Mouse (Mus musculus): ENCODE results near the gene Gnat3. TPM values are rescaled to one million over a fixed set of nuclear protein-coding genes. Genes with fewer than 3 reads are reported as not detected.

Gnat3 gene
- polyA plus RNA-seq, 1 experiment from 2014 or later, result not detected

- H3K36me3 ChIP-seq (ENCODE audit: control insufficient read depth, insufficient read depth, low read length), result no peaks in the 10 kb centered on the region
- ATAC-seq (ENCODE audit: insufficient number of reproducible peaks, insufficient read depth, low FRiP score, low read depth), result no peak
- H3K9me3 ChIP-seq (ENCODE audit: control insufficient read depth, low read length), result no peaks in the 10 kb centered on the region
- 53% methylated on average over 1 of the region's 1 CpGs for WGBS
- H3K4me2 ChIP-seq (ENCODE audit: low read length), result no peak overlapping the region
- no peaks in the 10 kb centered on the region for H3K27me3 ChIP-seq (ENCODE audit: control insufficient read depth, insufficient read depth, low read length)
- no peaks in the 10 kb centered on the region for H3K4me1 ChIP-seq (ENCODE audit: control insufficient read depth in 2 of 2, insufficient read depth in 2 of 2, low read length in 2 of 2)
- H3K9ac ChIP-seq (ENCODE audit: low read length), result no peak overlapping the region
- no peak overlapping the region; a peak in 1 of 4 replicates for H3K27ac ChIP-seq (replicated peaks in 1 of 2; ENCODE audit: control insufficient read depth in 1 of 2, insufficient read depth in 1 of 2, low read depth in 2 of 2, low read length in 2 of 2)
- H3K4me3 ChIP-seq (ENCODE audit: control insufficient read depth in 1 of 2, insufficient read depth in 1 of 2, low read depth in 1 of 2, low read length in 2 of 2), result no peak overlapping the region
These were observed 24.0 kb upstream of the Gnat3 start for GRCm38 (mm10) chr5:17938170-17938939.

- Histone ChIP-seq H3K27me3 (ENCODE audit: control insufficient read depth, insufficient read depth, low read length) (no peaks in the 10 kb centered on the region), H3K36me3 (ENCODE audit: control insufficient read depth, insufficient read depth, low read length) (no peaks in the 10 kb centered on the region), H3K9me3 (ENCODE audit: control insufficient read depth, low read length) (no peaks in the 10 kb centered on the region), H3K4me3 (ENCODE audit: control insufficient read depth in 1 of 2, insufficient read depth in 1 of 2, low read depth in 1 of 2, low read length in 2 of 2) (no peak overlapping the region), H3K27ac (replicated peaks in 1 of 2; ENCODE audit: control insufficient read depth in 1 of 2, insufficient read depth in 1 of 2, low read depth in 2 of 2, low read length in 2 of 2) (peak overlapping the region; percentile 4 to 25; a peak in 1 of 4 replicates), H3K9ac (ENCODE audit: low read length) (no peak overlapping the region), H3K4me2 (ENCODE audit: low read length) (no peak overlapping the region), H3K4me1 (ENCODE audit: control insufficient read depth in 2 of 2, insufficient read depth in 2 of 2, low read length in 2 of 2) (no peaks in the 10 kb centered on the region; a peak in 1 of 4 replicates)
- no peak for ATAC-seq (ENCODE audit: insufficient number of reproducible peaks, insufficient read depth, low FRiP score, low read depth)
- 17% methylated on average over 1 of the region's 1 CpGs for WGBS
These were observed 5.9 kb upstream of the Gnat3 start for GRCm38 (mm10) chr5:17956468-17956867.

- Histone ChIP-seq H3K4me1 (ENCODE audit: control insufficient read depth in 2 of 2, insufficient read depth in 2 of 2, low read length in 2 of 2) (peaks cover 2 to 7% of the 10 kb centered on the region in 2 experiments; a peak in 3 of 4 replicates), H3K4me3 (ENCODE audit: control insufficient read depth in 1 of 2, insufficient read depth in 1 of 2, low read depth in 1 of 2, low read length in 2 of 2) (no peak overlapping the region), H3K4me2 (ENCODE audit: low read length) (peak overlapping the region; percentile 2; the same call in 1 of the 2 replicates), H3K9ac (ENCODE audit: low read length) (no peak overlapping the region), H3K27me3 (ENCODE audit: control insufficient read depth, insufficient read depth, low read length) (no peaks in the 10 kb centered on the region), H3K27ac (replicated peaks in 1 of 2; ENCODE audit: control insufficient read depth in 1 of 2, insufficient read depth in 1 of 2, low read depth in 2 of 2, low read length in 2 of 2) (peak overlapping the region in 1 of 2 experiments; percentile 4; a peak in 1 of 4 replicates), H3K36me3 (ENCODE audit: control insufficient read depth, insufficient read depth, low read length) (no peaks in the 10 kb centered on the region), H3K9me3 (ENCODE audit: control insufficient read depth, low read length) (no peaks in the 10 kb centered on the region)
- no peak for ATAC-seq (ENCODE audit: insufficient number of reproducible peaks, insufficient read depth, low FRiP score, low read depth)
- 54% methylated on average over 13 of the region's 13 CpGs for WGBS
These were observed 7.5 kb downstream of the Gnat3 start for GRCm38 (mm10) chr5:17969704-17970390.

- no peak for ATAC-seq (ENCODE audit: insufficient number of reproducible peaks, insufficient read depth, low FRiP score, low read depth)
- Histone ChIP-seq H3K4me2 (ENCODE audit: low read length) (no peak overlapping the region), H3K9me3 (ENCODE audit: control insufficient read depth, low read length) (no peaks in the 10 kb centered on the region), H3K27ac (replicated peaks in 1 of 2; ENCODE audit: control insufficient read depth in 1 of 2, insufficient read depth in 1 of 2, low read depth in 2 of 2, low read length in 2 of 2) (no peak overlapping the region), H3K9ac (ENCODE audit: low read length) (no peak overlapping the region), H3K4me1 (ENCODE audit: control insufficient read depth in 2 of 2, insufficient read depth in 2 of 2, low read length in 2 of 2) (peaks cover 2 to 7% of the 10 kb centered on the region in 2 experiments; a peak in 3 of 4 replicates), H3K27me3 (ENCODE audit: control insufficient read depth, insufficient read depth, low read length) (no peaks in the 10 kb centered on the region), H3K36me3 (ENCODE audit: control insufficient read depth, insufficient read depth, low read length) (no peaks in the 10 kb centered on the region), H3K4me3 (ENCODE audit: control insufficient read depth in 1 of 2, insufficient read depth in 1 of 2, low read depth in 1 of 2, low read length in 2 of 2) (no peak overlapping the region)
- WGBS, result 76% methylated on average over 3 of the region's 3 CpGs
These were observed 8.0 kb downstream of the Gnat3 start for GRCm38 (mm10) chr5:17970391-17970730.

GRCm38 (mm10) chr5:17980501-17981121 is 18.3 kb downstream of the Gnat3 start:
- Histone ChIP-seq H3K9me3 (ENCODE audit: control insufficient read depth, low read length) (peaks cover 4% of the 10 kb centered on the region), H3K4me2 (ENCODE audit: low read length) (no peak overlapping the region), H3K9ac (ENCODE audit: low read length) (no peak overlapping the region), H3K4me3 (ENCODE audit: control insufficient read depth in 1 of 2, insufficient read depth in 1 of 2, low read depth in 1 of 2, low read length in 2 of 2) (no peak overlapping the region), H3K27ac (replicated peaks in 1 of 2; ENCODE audit: control insufficient read depth in 1 of 2, insufficient read depth in 1 of 2, low read depth in 2 of 2, low read length in 2 of 2) (no peak overlapping the region), H3K27me3 (ENCODE audit: control insufficient read depth, insufficient read depth, low read length) (no peaks in the 10 kb centered on the region), H3K36me3 (ENCODE audit: control insufficient read depth, insufficient read depth, low read length) (no peaks in the 10 kb centered on the region), H3K4me1 (ENCODE audit: control insufficient read depth in 2 of 2, insufficient read depth in 2 of 2, low read length in 2 of 2) (peaks cover 0 to 4% of the 10 kb centered on the region in 2 experiments; a peak in 3 of 4 replicates)
- ATAC-seq (ENCODE audit: insufficient number of reproducible peaks, insufficient read depth, low FRiP score, low read depth), result no peak
- WGBS, result 80% methylated on average over 5 of the region's 5 CpGs

- WGBS, result 5% methylated on average over 4 of the region's 4 CpGs
- peak overlapping the region in 1 of 2 experiments; percentile 91; a peak in 2 of 4 replicates for H3K27ac ChIP-seq (replicated peaks in 1 of 2; ENCODE audit: control insufficient read depth in 1 of 2, insufficient read depth in 1 of 2, low read depth in 2 of 2, low read length in 2 of 2)
- peaks cover 0 to 4% of the 10 kb centered on the region in 2 experiments; a peak in 3 of 4 replicates for H3K4me1 ChIP-seq (ENCODE audit: control insufficient read depth in 2 of 2, insufficient read depth in 2 of 2, low read length in 2 of 2)
- ATAC-seq (ENCODE audit: insufficient number of reproducible peaks, insufficient read depth, low FRiP score, low read depth), result peak; percentile 95
- H3K4me2 ChIP-seq (ENCODE audit: low read length), result peak overlapping the region; percentile 27
- no peaks in the 10 kb centered on the region for H3K27me3 ChIP-seq (ENCODE audit: control insufficient read depth, insufficient read depth, low read length)
- no peak overlapping the region for H3K9ac ChIP-seq (ENCODE audit: low read length)
- no peak overlapping the region for H3K4me3 ChIP-seq (ENCODE audit: control insufficient read depth in 1 of 2, insufficient read depth in 1 of 2, low read depth in 1 of 2, low read length in 2 of 2)
- peaks cover 4% of the 10 kb centered on the region for H3K9me3 ChIP-seq (ENCODE audit: control insufficient read depth, low read length)
- no peaks in the 10 kb centered on the region for H3K36me3 ChIP-seq (ENCODE audit: control insufficient read depth, insufficient read depth, low read length)
These were observed 20.4 kb downstream of the Gnat3 start for GRCm38 (mm10) chr5:17982770-17983169.

GRCm38 (mm10) chr5:17984522-17984921 is 22.2 kb downstream of the Gnat3 start:
- WGBS, result 91% methylated on average over 3 of the region's 3 CpGs
- no peak overlapping the region; a peak in 1 of 4 replicates for H3K27ac ChIP-seq (replicated peaks in 1 of 2; ENCODE audit: control insufficient read depth in 1 of 2, insufficient read depth in 1 of 2, low read depth in 2 of 2, low read length in 2 of 2)

More at GRCm38 (mm10) chr5:17984522-17984921, 22.2 kb downstream of the Gnat3 start:
- H3K4me3 ChIP-seq (ENCODE audit: control insufficient read depth in 1 of 2, insufficient read depth in 1 of 2, low read depth in 1 of 2, low read length in 2 of 2), result no peak overlapping the region
- H3K4me1 ChIP-seq (ENCODE audit: control insufficient read depth in 2 of 2, insufficient read depth in 2 of 2, low read length in 2 of 2), result peaks cover 0 to 4% of the 10 kb centered on the region in 2 experiments; a peak in 3 of 4 replicates
- H3K27me3 ChIP-seq (ENCODE audit: control insufficient read depth, insufficient read depth, low read length), result no peaks in the 10 kb centered on the region
- no peak overlapping the region for H3K4me2 ChIP-seq (ENCODE audit: low read length)
- no peak for ATAC-seq (ENCODE audit: insufficient number of reproducible peaks, insufficient read depth, low FRiP score, low read depth)
- peaks cover 4% of the 10 kb centered on the region; the same call in 1 of the 2 replicates for H3K9me3 ChIP-seq (ENCODE audit: control insufficient read depth, low read length)
- no peaks in the 10 kb centered on the region for H3K36me3 ChIP-seq (ENCODE audit: control insufficient read depth, insufficient read depth, low read length)
- H3K9ac ChIP-seq (ENCODE audit: low read length), result no peak overlapping the region

Data from heart, embryonic 14.5 days (tissue).